Mouse (Mus musculus): ENCODE results near the gene Mecr. TPM values are rescaled to one million over a fixed set of nuclear protein-coding genes. Genes with fewer than 3 reads are reported as not detected.

The Mecr gene
- polyA plus RNA-seq, 1 experiment: 43.8 TPM

GRCm38 (mm10) chr4:131876836-131877235, 33.6 kb downstream of the Mecr start:
- TF ChIP-seq CTCF (IDR thresholded peaks at IDR 0.05; ENCODE audit: borderline replicate concordance, insufficient read depth, low read depth, low read length) (no peak), POLR2A (IDR thresholded peaks at IDR 0.05; ENCODE audit: borderline replicate concordance, insufficient read depth, low read length) (no peak)
- H3K4me1 ChIP-seq (ENCODE audit: control insufficient read depth, insufficient read depth, low read length): peaks cover 8% of the 10 kb centered on the region; the same call in 1 of the 2 replicates
- DNase-seq: no peak
- no peak overlapping the region for H3K4me3 ChIP-seq (replicated peaks; ENCODE audit: insufficient read depth, low read depth, low read length)
- no peaks in the 10 kb centered on the region for H3K27me3 ChIP-seq (ENCODE audit: control insufficient read depth, insufficient read depth, low read length)
- WGBS: 38% methylated on average over 2 of the region's 2 CpGs
- H3K27ac ChIP-seq (ENCODE audit: insufficient read depth, low read length): no peak overlapping the region

GRCm38 (mm10) chr4:131879692-131880091, 36.4 kb downstream of the Mecr start:
- Histone ChIP-seq H3K27ac (ENCODE audit: insufficient read depth, low read length) (no peak overlapping the region), H3K4me3 (replicated peaks; ENCODE audit: insufficient read depth, low read depth, low read length) (no peak overlapping the region), H3K4me1 (ENCODE audit: control insufficient read depth, insufficient read depth, low read length) (peaks cover 11% of the 10 kb centered on the region), H3K27me3 (ENCODE audit: control insufficient read depth, insufficient read depth, low read length) (no peaks in the 10 kb centered on the region)
- DNase-seq: no peak
- 2% methylated on average over 1 of the region's 1 CpGs for WGBS
- TF ChIP-seq POLR2A (IDR thresholded peaks at IDR 0.05; ENCODE audit: borderline replicate concordance, insufficient read depth, low read length) (no peak), CTCF (IDR thresholded peaks at IDR 0.05; ENCODE audit: borderline replicate concordance, insufficient read depth, low read depth, low read length) (no peak)

GRCm38 (mm10) chr4:131881306-131881705, 38.0 kb downstream of the Mecr start:
- no peak for DNase-seq
- no peak for TF ChIP-seq CTCF (IDR thresholded peaks at IDR 0.05; ENCODE audit: borderline replicate concordance, insufficient read depth, low read depth, low read length)
- no peak for TF ChIP-seq POLR2A (IDR thresholded peaks at IDR 0.05; ENCODE audit: borderline replicate concordance, insufficient read depth, low read length)
- Histone ChIP-seq H3K4me3 (replicated peaks; ENCODE audit: insufficient read depth, low read depth, low read length) (no peak overlapping the region), H3K27me3 (ENCODE audit: control insufficient read depth, insufficient read depth, low read length) (no peaks in the 10 kb centered on the region), H3K4me1 (ENCODE audit: control insufficient read depth, insufficient read depth, low read length) (peaks cover 16% of the 10 kb centered on the region), H3K27ac (ENCODE audit: insufficient read depth, low read length) (no peak overlapping the region)
- WGBS: 53% methylated on average over 7 of the region's 7 CpGs

- TF ChIP-seq POLR2A (IDR thresholded peaks at IDR 0.05; ENCODE audit: borderline replicate concordance, insufficient read depth, low read length) (no peak), CTCF (IDR thresholded peaks at IDR 0.05; ENCODE audit: borderline replicate concordance, insufficient read depth, low read depth, low read length) (no peak)
- H3K27me3 ChIP-seq (ENCODE audit: control insufficient read depth, insufficient read depth, low read length): no peaks in the 10 kb centered on the region
- 40% methylated on average over 6 of the region's 6 CpGs for WGBS
- no peak for DNase-seq
- H3K4me3 ChIP-seq (replicated peaks; ENCODE audit: insufficient read depth, low read depth, low read length): no peak overlapping the region
- H3K4me1 ChIP-seq (ENCODE audit: control insufficient read depth, insufficient read depth, low read length): peaks cover 16% of the 10 kb centered on the region
- no peak overlapping the region for H3K27ac ChIP-seq (ENCODE audit: insufficient read depth, low read length)
These were observed 40.3 kb downstream of the Mecr start for GRCm38 (mm10) chr4:131883571-131883970.

- Histone ChIP-seq H3K27ac (ENCODE audit: insufficient read depth, low read length) (no peak overlapping the region), H3K4me1 (ENCODE audit: control insufficient read depth, insufficient read depth, low read length) (peaks cover 19% of the 10 kb centered on the region), H3K4me3 (replicated peaks; ENCODE audit: insufficient read depth, low read depth, low read length) (no peak overlapping the region), H3K27me3 (ENCODE audit: control insufficient read depth, insufficient read depth, low read length) (no peaks in the 10 kb centered on the region)
- WGBS: 64% methylated on average over 6 of the region's 6 CpGs
- no peak for DNase-seq
- TF ChIP-seq POLR2A (IDR thresholded peaks at IDR 0.05; ENCODE audit: borderline replicate concordance, insufficient read depth, low read length): no peak
These were observed 42.1 kb downstream of the Mecr start for GRCm38 (mm10) chr4:131885376-131885775.

GRCm38 (mm10) chr4:131888564-131888963, 45.3 kb downstream of the Mecr start:
- DNase-seq: no peak
- 70% methylated on average over 1 of the region's 1 CpGs for WGBS

GRCm38 (mm10) chr4:131890692-131891091, 47.4 kb downstream of the Mecr start:
- TF ChIP-seq POLR2A (IDR thresholded peaks at IDR 0.05; ENCODE audit: borderline replicate concordance, insufficient read depth, low read length) (no peak), CTCF (IDR thresholded peaks at IDR 0.05; ENCODE audit: borderline replicate concordance, insufficient read depth, low read depth, low read length) (no peak)
- peaks cover 10% of the 10 kb centered on the region for H3K4me1 ChIP-seq (ENCODE audit: control insufficient read depth, insufficient read depth, low read length)
- no peak overlapping the region for H3K4me3 ChIP-seq (replicated peaks; ENCODE audit: insufficient read depth, low read depth, low read length)
- H3K27ac ChIP-seq (ENCODE audit: insufficient read depth, low read length): no peak overlapping the region
- no peaks in the 10 kb centered on the region for H3K27me3 ChIP-seq (ENCODE audit: control insufficient read depth, insufficient read depth, low read length)
- DNase-seq: no peak
- 80% methylated on average over 3 of the region's 3 CpGs for WGBS

More at GRCm38 (mm10) chr4:131888564-131888963, 45.3 kb downstream of the Mecr start:
- no peaks in the 10 kb centered on the region for H3K27me3 ChIP-seq (ENCODE audit: control insufficient read depth, insufficient read depth, low read length)
- H3K27ac ChIP-seq (ENCODE audit: insufficient read depth, low read length): no peak overlapping the region
- H3K4me3 ChIP-seq (replicated peaks; ENCODE audit: insufficient read depth, low read depth, low read length): no peak overlapping the region
- TF ChIP-seq POLR2A (IDR thresholded peaks at IDR 0.05; ENCODE audit: borderline replicate concordance, insufficient read depth, low read length) (no peak), CTCF (IDR thresholded peaks at IDR 0.05; ENCODE audit: borderline replicate concordance, insufficient read depth, low read depth, low read length) (no peak)
- peaks cover 15% of the 10 kb centered on the region for H3K4me1 ChIP-seq (ENCODE audit: control insufficient read depth, insufficient read depth, low read length)

- Histone ChIP-seq H3K4me1 (ENCODE audit: control insufficient read depth, insufficient read depth, low read length) (peaks cover 7% of the 10 kb centered on the region; the same call in 1 of the 2 replicates), H3K27ac (ENCODE audit: insufficient read depth, low read length) (no peak overlapping the region), H3K27me3 (ENCODE audit: control insufficient read depth, insufficient read depth, low read length) (no peaks in the 10 kb centered on the region), H3K4me3 (replicated peaks; ENCODE audit: insufficient read depth, low read depth, low read length) (no peak overlapping the region)
- 95% methylated on average over 5 of the region's 5 CpGs for WGBS
- no peak for DNase-seq
- no peak for TF ChIP-seq CTCF (IDR thresholded peaks at IDR 0.05; ENCODE audit: borderline replicate concordance, insufficient read depth, low read depth, low read length)
- no peak for TF ChIP-seq POLR2A (IDR thresholded peaks at IDR 0.05; ENCODE audit: borderline replicate concordance, insufficient read depth, low read length)
These were observed 53.8 kb downstream of the Mecr start for GRCm38 (mm10) chr4:131897109-131897508.
